Mouse (Mus musculus) hindbrain, embryonic 16.5 days (tissue): Measurements from ENCODE around the gene Gpatch8. TPM values are rescaled to one million over a fixed set of nuclear protein-coding genes. Genes with fewer than 3 reads are reported as not detected.

ENCODE experiments used
- ATAC-seq: fragments of 200-750 bp; cut with Nextera tagmentation; 2 replicates; pipeline ENCODE4 v1.8.0; 2017; ENCODE audit warnings: moderate TSS enrichment, moderate library complexity
- H3K27ac ChIP-seq: fragments of 300-500 bp; sonication (generic); 2 replicates; pipeline ENCODE4 v1.5.1; 2014; ENCODE audit warnings: low read depth, mild to moderate bottlenecking, control low read depth, low read length, moderate library complexity
- H3K27me3 ChIP-seq: fragments of 300-500 bp; sonication (generic); replicated peaks from 2 replicates; pipeline ENCODE4 v1.6.1; 2014; ENCODE audit warnings: low read length; ENCODE audit not compliant: control insufficient read depth, insufficient read depth
- H3K36me3 ChIP-seq: fragments of 300-500 bp; sonication (generic); 2 replicates; pipeline ENCODE4 v1.6.1; 2014; ENCODE audit warnings: mild to moderate bottlenecking, low read length, moderate library complexity, mixed read lengths; ENCODE audit not compliant: control insufficient read depth, insufficient read depth
- H3K4me1 ChIP-seq: fragments of 300-500 bp; sonication (generic); 2 replicates; pipeline ENCODE4 v1.6.1; 2014; ENCODE audit warnings: low read depth, low read length; ENCODE audit not compliant: control insufficient read depth, insufficient read depth
- H3K4me2 ChIP-seq: fragments of 300-500 bp; sonication (generic); 2 replicates; pipeline ENCODE4 v1.6.1; 2014; ENCODE audit warnings: mild to moderate bottlenecking, low read length, control low read depth, moderate library complexity
- H3K4me3 ChIP-seq: fragments of 300-500 bp; sonication (generic); 2 replicates; pipeline ENCODE4 v1.5.1; 2014; ENCODE audit warnings: mild to moderate bottlenecking, low read length, control low read depth, moderate library complexity
- H3K9ac ChIP-seq: fragments of 300-500 bp; sonication (generic); 2 replicates; pipeline ENCODE4 v1.6.1; 2014; ENCODE audit warnings: low read depth, mild to moderate bottlenecking, control low read depth, low read length, moderate library complexity
- H3K9me3 ChIP-seq: fragments of 300-500 bp; sonication (generic); 2 replicates; pipeline ENCODE4 v1.6.1; 2014; ENCODE audit warnings: mild to moderate bottlenecking, low read length, moderate library complexity; ENCODE audit not compliant: control insufficient read depth
- WGBS: fragments of 180-500 bp; shearing (Covaris S2); extraction: QIAGEN DNeasy Blood & Tissue Kit; methylation state at CpG from one replicate; pipeline ENCODE4 v1.1.7; 2014; 5-methylcytosine and 5-hydroxymethylcytosine counted together
- polyA plus RNA-seq: library from polyadenylated mRNA; unstranded; fragments of >200 nt; fragmentation: Nextera tagmentation; extraction: Ambion mirVana; gene quantifications from 2 replicates; pipeline ENCODE4 v1.2.1, GENCODE M21; 2015

Gpatch8 gene
- polyA plus RNA-seq, 1 experiment from 2014 or later: 52.9 TPM

DNA sequence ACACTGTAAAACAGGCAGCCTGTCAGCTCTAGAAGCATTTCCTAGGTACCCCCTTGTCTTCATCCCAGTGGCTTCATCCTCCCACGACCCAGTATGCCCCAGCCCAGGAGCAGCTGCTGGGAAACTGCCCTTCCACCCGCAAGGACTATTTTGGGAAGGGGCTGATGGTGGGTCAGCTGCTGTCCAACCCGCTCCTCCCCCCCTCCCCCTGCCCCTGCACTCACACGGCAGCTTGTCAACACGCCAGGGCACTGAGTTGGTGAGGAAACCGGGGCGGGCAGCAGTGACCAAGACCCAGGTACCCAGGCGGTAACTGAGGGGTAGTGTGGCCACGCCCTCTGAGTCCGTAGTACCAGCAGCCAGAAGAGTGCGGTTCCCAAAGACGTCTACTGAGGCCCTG lies 112.5 kb downstream of the Gpatch8 start:
- no peak for ATAC-seq
- no peak overlapping the region for H3K4me2 ChIP-seq

DNA sequence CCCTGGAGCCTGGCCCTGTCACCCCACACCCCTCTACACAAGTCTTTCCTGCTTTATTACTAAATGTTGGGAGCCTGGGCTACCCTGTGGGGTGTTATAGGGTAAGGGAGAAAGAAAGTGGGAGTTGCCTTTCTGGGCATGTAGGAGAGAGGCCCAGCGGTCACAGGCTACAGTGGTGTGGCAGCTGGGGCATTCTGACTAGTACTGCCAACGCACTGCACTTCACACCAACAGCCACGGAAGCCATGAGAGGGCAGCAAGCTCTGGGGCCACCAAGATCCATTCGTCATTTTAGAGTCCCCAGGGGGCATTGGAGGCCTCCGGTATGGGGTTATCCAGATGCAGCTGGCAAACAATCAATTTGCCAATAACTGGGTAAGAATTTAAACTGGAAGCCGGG lies 114.1 kb downstream of the Gpatch8 start:
- Histone ChIP-seq H3K27ac (no peak overlapping the region), H3K4me3 (no peak overlapping the region), H3K9me3 (no peaks in the 10 kb centered on the region), H3K27me3 (no peaks in the 10 kb centered on the region), H3K36me3 (peaks cover 33% of the 10 kb centered on the region), H3K9ac (no peak overlapping the region), H3K4me1 (peaks cover 37% of the 10 kb centered on the region), H3K4me2 (no peak overlapping the region)
- WGBS: 78% methylated on average over 6 of the region's 6 CpGs
- no peak for ATAC-seq

More for the DNA sequence above, 112.5 kb downstream of the Gpatch8 start:
- Histone ChIP-seq H3K4me1 (peaks cover 32% of the 10 kb centered on the region), H3K27ac (no peak overlapping the region), H3K36me3 (peaks cover 25% of the 10 kb centered on the region), H3K9ac (no peak overlapping the region), H3K4me3 (no peak overlapping the region), H3K27me3 (no peaks in the 10 kb centered on the region), H3K9me3 (no peaks in the 10 kb centered on the region)
- WGBS: 67% methylated on average over 12 of the region's 12 CpGs

GRCm38 (mm10) chr11:102441434-102441833 lies 114.8 kb downstream of the Gpatch8 start:
- Histone ChIP-seq H3K9ac (no peak overlapping the region), H3K27ac (no peak overlapping the region), H3K4me2 (no peak overlapping the region), H3K4me3 (no peak overlapping the region), H3K4me1 (peaks cover 39% of the 10 kb centered on the region), H3K27me3 (no peaks in the 10 kb centered on the region), H3K9me3 (no peaks in the 10 kb centered on the region), H3K36me3 (peaks cover 33% of the 10 kb centered on the region)
- ATAC-seq: no peak
- 82% methylated on average over 3 of the region's 3 CpGs for WGBS

DNA sequence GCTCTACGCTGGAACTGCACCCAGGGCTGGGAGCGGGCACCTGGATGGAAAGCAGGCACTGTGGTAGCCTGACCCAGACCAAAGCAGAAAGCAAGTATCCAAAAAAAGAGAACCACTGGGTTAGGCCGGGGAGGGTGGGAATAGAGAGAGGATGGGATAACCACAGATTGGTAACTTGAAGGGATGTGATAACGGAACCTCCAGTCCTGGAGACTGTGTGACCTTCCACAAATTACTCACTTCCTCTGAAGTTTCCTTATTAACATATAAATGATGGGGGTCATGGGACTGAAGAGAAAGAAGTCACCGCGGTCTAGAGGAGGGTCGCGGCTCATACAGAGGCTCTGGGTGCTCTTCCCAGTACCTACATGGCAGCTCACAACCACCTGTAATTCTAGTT lies 115.9 kb downstream of the Gpatch8 start:
- H3K27ac ChIP-seq: no peak overlapping the region
- H3K4me2 ChIP-seq: no peak overlapping the region
- H3K27me3 ChIP-seq: no peaks in the 10 kb centered on the region
- WGBS: 81% methylated on average over 8 of the region's 8 CpGs
- H3K9me3 ChIP-seq: no peaks in the 10 kb centered on the region
- no peak overlapping the region for H3K4me3 ChIP-seq
- no peak for ATAC-seq
- H3K4me1 ChIP-seq: peaks cover 28% of the 10 kb centered on the region
- H3K9ac ChIP-seq: no peak overlapping the region
- peaks cover 38% of the 10 kb centered on the region for H3K36me3 ChIP-seq

DNA sequence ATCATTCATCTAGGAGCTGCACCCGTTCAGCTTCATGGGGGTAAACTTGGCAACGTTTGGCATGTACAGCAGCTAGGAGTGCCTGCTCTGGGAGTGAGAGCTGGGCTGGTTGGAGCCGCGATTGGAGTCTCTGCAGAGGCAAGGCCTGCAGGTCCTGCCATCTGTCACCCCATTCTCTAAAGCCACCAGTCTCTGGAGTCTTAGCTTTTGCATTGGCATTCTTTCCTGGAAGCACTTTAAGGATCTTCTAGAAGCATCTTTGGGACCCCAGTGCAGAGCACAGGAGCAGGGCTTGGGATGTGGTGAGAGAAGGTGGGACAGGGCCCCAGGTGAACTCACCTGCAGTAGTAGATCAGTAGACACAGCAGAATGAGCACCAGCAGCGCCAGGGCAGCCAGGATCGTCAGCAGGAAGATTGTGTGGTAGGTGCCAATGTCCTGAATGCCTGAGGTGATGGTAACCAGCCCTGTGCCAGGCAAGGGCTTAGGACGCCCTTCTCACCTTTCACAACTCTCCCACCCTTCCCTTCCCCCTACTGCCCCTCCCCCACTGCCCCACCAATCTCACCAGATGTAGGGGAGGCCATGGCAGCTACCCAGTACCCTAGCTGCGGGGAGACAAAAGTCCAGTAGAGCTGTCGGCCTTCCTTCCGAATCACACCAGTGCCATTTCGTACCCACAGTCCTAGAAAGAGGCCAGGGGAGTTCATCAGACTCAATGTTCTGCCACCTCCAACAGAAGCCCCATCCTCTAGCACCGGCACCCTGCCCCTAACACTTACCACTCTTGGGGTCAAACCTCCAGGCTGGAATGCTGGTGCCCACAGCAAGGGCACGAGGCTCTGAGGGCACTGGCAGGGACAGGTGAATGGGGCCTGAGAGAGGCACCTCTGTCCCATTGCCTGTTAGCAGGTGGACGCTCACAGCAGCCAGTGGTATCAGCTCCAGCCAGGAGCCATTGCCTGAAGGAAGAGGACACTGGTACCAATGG lies 116.8 kb downstream of the Gpatch8 start:
- Histone ChIP-seq H3K27me3 (no peaks in the 10 kb centered on the region), H3K9me3 (no peaks in the 10 kb centered on the region), H3K36me3 (peaks cover 45% of the 10 kb centered on the region), H3K4me2 (no peak overlapping the region), H3K27ac (no peak overlapping the region), H3K9ac (no peak overlapping the region), H3K4me1 (peaks cover 22% of the 10 kb centered on the region), H3K4me3 (no peak overlapping the region)
- 78% methylated on average over 14 of the region's 14 CpGs for WGBS
- ATAC-seq: no peak

- no peaks in the 10 kb centered on the region for H3K27me3 ChIP-seq
- peak; percentile 25 for ATAC-seq
- 10% methylated on average over 77 of the region's 77 CpGs for WGBS
- H3K4me3 ChIP-seq: peak overlapping the region; percentile 32
- H3K9me3 ChIP-seq: no peaks in the 10 kb centered on the region
- H3K4me2 ChIP-seq: peak overlapping the region; percentile 59
- peaks cover 44% of the 10 kb centered on the region for H3K36me3 ChIP-seq
- H3K27ac ChIP-seq: peak overlapping the region; percentile 12; the same call in 1 of the 2 replicates
- peak overlapping the region; percentile 58 for H3K9ac ChIP-seq
- peaks cover 19% of the 10 kb centered on the region for H3K4me1 ChIP-seq
Measured at GRCm38 (mm10) chr11:102438212-102439092, 117.7 kb downstream of the Gpatch8 start.

DNA sequence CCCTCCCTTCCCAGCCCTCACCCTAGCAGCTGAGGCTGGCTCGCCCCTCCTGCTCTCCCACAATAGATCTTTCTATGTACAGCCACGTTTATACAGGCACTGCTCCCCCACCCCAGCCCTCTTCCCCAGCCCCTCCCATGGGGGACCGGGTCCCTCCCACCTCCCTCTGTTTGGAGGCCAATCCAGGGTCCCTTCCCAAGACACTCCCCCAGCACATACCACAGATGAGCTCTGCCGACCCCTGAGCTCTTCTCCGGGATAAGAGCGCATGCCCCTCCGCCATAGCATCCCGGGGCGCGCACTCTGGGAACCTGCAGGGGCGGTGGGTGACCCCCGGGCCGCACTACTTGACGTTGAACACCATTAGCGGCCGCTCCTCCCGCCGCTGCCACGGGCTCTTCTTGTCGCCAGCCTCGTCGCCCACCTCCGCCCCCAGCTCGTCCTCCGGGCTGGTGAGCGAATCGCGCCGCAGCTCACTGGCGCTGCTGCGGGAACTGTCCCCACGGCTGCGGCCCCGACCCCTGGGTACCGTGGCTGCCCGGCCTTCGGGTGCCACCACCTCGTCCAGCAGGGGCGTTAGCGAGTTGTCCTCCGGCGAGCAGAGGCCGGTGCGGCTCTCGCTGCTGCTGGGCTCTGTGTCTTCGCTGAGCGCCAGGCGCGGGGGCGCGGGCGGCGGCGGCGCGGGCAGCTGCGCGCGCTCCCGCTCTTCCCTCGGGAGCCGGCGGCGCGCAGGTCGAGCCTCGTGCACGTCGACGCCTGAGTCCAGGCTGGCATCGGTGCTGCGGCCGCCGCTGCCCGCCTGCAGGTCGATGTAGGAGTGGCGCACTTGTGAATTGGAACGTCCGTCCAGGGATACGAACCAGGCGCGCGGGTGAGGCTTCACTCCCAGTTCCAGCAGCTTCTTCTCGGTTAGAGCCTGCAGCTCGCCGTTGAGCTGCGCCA lies 118.8 kb downstream of the Gpatch8 start:
- Histone ChIP-seq H3K4me3 (peak overlapping the region; percentile 32), H3K4me1 (peaks cover 19% of the 10 kb centered on the region), H3K9ac (peak overlapping the region; percentile 58), H3K27ac (peak overlapping the region; percentile 21; the same call in 1 of the 2 replicates), H3K4me2 (peak overlapping the region; percentile 59), H3K27me3 (no peaks in the 10 kb centered on the region), H3K36me3 (peaks cover 41% of the 10 kb centered on the region), H3K9me3 (no peaks in the 10 kb centered on the region)
- WGBS: 5% methylated on average over 75 of the region's 87 CpGs
- no peak for ATAC-seq

- Histone ChIP-seq H3K36me3 (peaks cover 37% of the 10 kb centered on the region), H3K4me1 (peaks cover 23% of the 10 kb centered on the region), H3K9ac (no peak overlapping the region), H3K4me3 (no peak overlapping the region), H3K9me3 (no peaks in the 10 kb centered on the region), H3K27ac (no peak overlapping the region), H3K27me3 (no peaks in the 10 kb centered on the region), H3K4me2 (no peak overlapping the region)
- no peak for ATAC-seq
- 81% methylated on average over 10 of the region's 10 CpGs for WGBS
Measured at GRCm38 (mm10) chr11:102436471-102436790, 119.8 kb downstream of the Gpatch8 start.
